Mouse (Mus musculus) forebrain, embryonic 10.5 days (tissue): ENCODE data around the gene Meis2. TPM values are rescaled to one million over a fixed set of nuclear protein-coding genes. Genes with fewer than 3 reads are reported as not detected.

Experiments used
- DNase-seq: peaks from one replicate; pipeline ENCODE4 v3.0.0-alpha.2; 2017; ENCODE audit warnings: low spot score; ENCODE audit errors: extremely low spot score
- H3K27ac ChIP-seq: fragments of 300-500 bp; sonication (generic); 2 replicates; pipeline ENCODE4 v1.5.1; 2016; ENCODE audit warnings: mild to moderate bottlenecking
- H3K27me3 ChIP-seq: fragments of 300-500 bp; sonication (generic); 2 replicates; pipeline ENCODE4 v1.6.1; 2016; ENCODE audit warnings: mild to moderate bottlenecking; ENCODE audit not compliant: poor library complexity, severe bottlenecking
- H3K36me3 ChIP-seq: fragments of 300-500 bp; sonication (generic); replicated peaks from 2 replicates; pipeline ENCODE4 v1.6.1; 2016; ENCODE audit warnings: mild to moderate bottlenecking, moderate library complexity
- H3K4me1 ChIP-seq: fragments of 300-500 bp; sonication (generic); 2 replicates; pipeline ENCODE4 v1.6.1; 2016
- H3K4me3 ChIP-seq: fragments of 300-500 bp; sonication (generic); 2 replicates; pipeline ENCODE4 v1.5.1; 2016; ENCODE audit warnings: mild to moderate bottlenecking, moderate library complexity
- H3K9me3 ChIP-seq: fragments of 300-500 bp; sonication (generic); 2 replicates; pipeline ENCODE4 v1.6.1; 2016; ENCODE audit warnings: mild to moderate bottlenecking, moderate library complexity
- WGBS: fragments of 180-500 bp; shearing (Covaris S2); methylation state at CpG from one replicate; pipeline ENCODE4 v1.1.7; 2016; 5-methylcytosine and 5-hydroxymethylcytosine counted together
- polyA plus RNA-seq: library from polyadenylated mRNA; unstranded; fragments of >200 nt; fragmentation: Nextera tagmentation; extraction: Ambion mirVana; gene quantifications from 2 replicates; pipeline ENCODE4 v1.2.1, GENCODE M21; 2016

Meis2 gene
- polyA plus RNA-seq, 1 experiment from 2014 or later: 32.5 TPM

DNA sequence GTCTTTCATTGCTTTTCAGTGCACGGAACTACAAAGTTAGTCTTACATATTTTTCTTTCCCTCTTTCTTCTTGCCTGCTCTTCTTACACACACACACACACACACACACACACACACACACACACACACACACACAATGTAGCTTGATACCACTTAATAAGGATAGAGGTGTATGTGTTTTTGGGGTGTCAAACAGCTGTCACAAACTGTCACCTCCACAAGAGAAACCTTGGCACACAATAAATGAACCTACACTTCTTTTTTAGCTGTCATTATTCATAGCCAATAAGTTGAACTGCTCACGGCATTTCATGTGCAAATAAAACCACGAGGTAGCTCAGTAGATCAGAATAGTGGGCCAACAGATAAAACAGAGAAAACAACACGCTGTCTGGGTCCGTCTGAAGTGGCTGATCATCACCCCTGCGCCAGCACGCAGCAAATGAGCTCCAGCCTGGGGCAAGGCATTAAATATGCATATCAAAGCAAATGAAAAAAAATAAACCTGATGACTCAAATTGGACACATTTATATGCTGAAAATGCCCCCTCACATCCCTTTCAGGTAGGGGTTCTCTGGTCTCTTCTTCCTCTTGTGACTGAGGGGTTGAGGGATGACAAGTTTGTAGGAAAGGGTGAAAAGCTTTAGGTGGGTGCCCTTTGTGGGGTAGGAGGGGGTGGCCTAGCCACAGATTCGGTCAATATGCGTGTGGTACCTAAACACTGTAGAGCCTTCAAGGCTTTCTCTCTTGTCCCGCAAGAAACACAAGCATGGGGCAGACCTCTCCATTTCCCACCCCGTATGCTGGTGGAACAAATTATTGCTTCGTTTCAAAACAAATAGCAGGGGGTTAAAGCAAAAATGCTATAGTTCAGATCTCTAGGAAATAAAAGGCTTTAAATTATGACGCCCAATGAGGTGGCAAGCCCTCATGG, 9.7 kb downstream of the Meis2 start:
- Histone ChIP-seq H3K9me3 (no peaks in the 10 kb centered on the region), H3K27me3 (peaks cover 58% of the 10 kb centered on the region), H3K4me3 (peak overlapping the region; percentile 6; the same call in 1 of the 2 replicates), H3K27ac (no peak overlapping the region), H3K4me1 (peaks cover 75% of the 10 kb centered on the region), H3K36me3 (peaks cover 42% of the 10 kb centered on the region)
- 77% methylated on average over 13 of the region's 13 CpGs for WGBS
- DNase-seq: no peak

DNA sequence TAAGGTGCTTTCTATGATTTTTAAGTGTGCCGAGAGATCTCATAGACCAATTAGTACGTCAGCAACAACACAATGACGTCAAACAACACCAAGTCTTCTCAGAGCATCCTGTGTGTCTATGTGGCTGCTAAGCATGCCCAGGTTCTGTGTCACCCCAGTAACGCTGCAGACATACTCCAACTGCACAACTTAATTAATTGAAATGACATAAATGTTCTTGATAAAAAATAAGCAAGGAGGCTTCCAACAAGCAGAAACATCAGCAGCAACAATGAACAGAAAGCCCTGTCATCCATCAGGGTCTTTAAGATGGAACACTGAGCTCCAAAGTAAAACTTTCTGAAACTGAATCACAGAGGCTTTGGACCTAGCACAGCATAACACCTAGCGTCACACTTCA, 11.7 kb downstream of the Meis2 start:
- peaks cover 38% of the 10 kb centered on the region for H3K27me3 ChIP-seq
- peaks cover 46% of the 10 kb centered on the region for H3K36me3 ChIP-seq
- H3K4me1 ChIP-seq: peaks cover 55% of the 10 kb centered on the region
- H3K27ac ChIP-seq: no peak overlapping the region
- 88% methylated on average over 5 of the region's 5 CpGs for whole genome bisulfite sequencing
- DNase-seq: no peak
- no peaks in the 10 kb centered on the region for H3K9me3 ChIP-seq
- H3K4me3 ChIP-seq: no peak overlapping the region

DNA sequence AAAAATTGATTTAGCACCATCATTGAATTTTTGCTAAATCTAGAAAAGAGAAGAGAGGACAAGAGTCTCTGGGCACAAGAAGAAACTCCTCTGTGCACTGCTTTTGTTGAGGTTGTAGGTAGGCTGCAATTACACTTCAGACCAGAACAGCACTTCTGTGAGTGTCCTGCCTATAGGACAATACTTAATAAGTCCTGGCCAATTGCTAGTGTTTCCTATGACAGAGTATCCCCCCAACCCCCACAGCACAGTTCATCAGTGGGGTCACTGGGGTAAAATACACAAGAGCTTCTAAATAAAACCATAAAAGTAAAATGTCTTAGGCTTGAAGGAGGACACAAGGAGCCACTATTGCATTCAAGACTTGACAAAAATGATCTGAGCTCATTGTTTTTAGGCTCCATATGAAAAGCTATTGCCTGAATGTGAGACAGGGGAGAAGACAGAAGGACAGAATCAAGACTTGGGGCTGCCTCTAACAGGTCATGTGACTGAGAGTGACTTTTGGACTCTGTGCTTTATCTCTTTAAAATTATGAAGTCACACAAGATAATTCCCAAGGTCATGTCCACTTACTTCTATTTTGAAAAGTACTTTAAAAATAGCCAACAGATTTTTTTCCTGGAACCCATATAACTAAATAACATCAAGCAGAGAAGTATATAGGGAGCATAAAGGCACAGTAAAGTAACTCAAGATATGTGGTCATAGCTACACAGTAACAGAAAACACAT, 12.8 kb downstream of the Meis2 start:
- H3K36me3 ChIP-seq: peaks cover 46% of the 10 kb centered on the region
- H3K4me1 ChIP-seq: peaks cover 46% of the 10 kb centered on the region
- H3K4me3 ChIP-seq: no peak overlapping the region
- DNase-seq: peak; percentile 9
- no peak overlapping the region for H3K27ac ChIP-seq
- H3K9me3 ChIP-seq: no peaks in the 10 kb centered on the region
- H3K27me3 ChIP-seq: peaks cover 27% of the 10 kb centered on the region

DNA sequence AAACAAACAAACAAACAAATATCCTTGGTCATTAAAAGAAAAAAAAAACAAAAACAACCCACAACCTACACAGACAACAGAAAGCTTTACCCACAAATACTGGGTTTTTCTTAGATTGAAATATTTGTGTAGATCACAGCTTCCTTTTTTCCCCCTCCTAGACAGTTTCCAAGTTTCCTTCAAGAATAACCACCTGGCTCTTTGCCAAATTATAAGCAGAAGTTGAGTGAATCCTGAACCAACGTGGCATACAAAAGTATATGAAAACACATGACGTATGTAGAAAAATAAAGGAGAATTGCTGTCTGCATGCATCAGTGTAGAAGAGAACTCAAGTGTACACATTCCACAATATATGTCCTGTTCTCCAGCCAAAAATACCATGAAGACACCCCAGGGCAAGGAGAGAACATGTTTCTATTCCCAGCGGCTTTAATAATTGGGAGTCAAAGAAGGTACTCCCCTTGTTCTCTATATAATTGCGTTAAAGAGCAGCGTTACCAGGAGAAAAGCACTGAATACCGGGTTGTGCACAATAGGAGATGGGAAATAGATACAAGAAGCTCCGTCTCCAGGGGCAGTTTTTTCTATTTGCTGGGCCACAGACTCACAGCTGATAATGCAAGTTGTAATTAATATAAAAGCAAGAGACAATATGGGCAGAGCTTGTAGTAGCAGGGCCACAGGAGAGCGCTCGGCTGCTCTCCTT, 13.6 kb downstream of the Meis2 start:
- no peaks in the 10 kb centered on the region for H3K9me3 ChIP-seq
- no peak for DNase-seq
- H3K4me3 ChIP-seq: no peak overlapping the region
- peaks cover 19% of the 10 kb centered on the region for H3K27me3 ChIP-seq
- H3K27ac ChIP-seq: no peak overlapping the region
- peaks cover 46% of the 10 kb centered on the region for H3K4me1 ChIP-seq
- H3K36me3 ChIP-seq: peaks cover 46% of the 10 kb centered on the region
- 66% methylated on average over 9 of the region's 9 CpGs for WGBS

DNA sequence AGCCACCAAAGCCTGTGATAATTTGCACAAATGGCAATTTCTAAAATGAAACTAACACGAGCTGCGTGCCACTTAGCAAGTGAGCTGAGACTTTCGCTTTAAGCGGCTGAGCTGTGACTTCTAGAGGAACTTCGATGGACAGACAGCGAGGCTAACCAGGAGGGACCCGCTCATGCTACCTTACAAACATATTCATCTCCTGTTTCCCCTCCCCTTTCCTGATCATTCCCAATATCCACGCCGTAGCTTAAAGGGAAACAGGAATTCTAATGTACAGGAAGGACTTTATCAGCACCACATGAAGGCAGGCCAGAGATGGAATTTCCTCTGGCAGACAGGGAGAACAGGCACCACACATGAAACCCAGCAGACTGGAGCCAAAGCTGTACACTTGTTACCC, 15.9 kb downstream of the Meis2 start:
- Histone ChIP-seq H3K27ac (no peak overlapping the region), H3K4me3 (no peak overlapping the region), H3K9me3 (no peaks in the 10 kb centered on the region), H3K27me3 (peaks cover 3% of the 10 kb centered on the region), H3K4me1 (peaks cover 53% of the 10 kb centered on the region), H3K36me3 (peaks cover 45% of the 10 kb centered on the region)
- DNase-seq: no peak
- 88% methylated on average over 9 of the region's 9 CpGs for WGBS

- no peak for DNase-seq
- Histone ChIP-seq H3K27me3 (no peaks in the 10 kb centered on the region; the same call in 1 of the 2 replicates), H3K36me3 (peaks cover 47% of the 10 kb centered on the region), H3K9me3 (no peaks in the 10 kb centered on the region), H3K4me3 (no peak overlapping the region), H3K27ac (no peak overlapping the region), H3K4me1 (peaks cover 52% of the 10 kb centered on the region)
- WGBS: 60% methylated on average over 8 of the region's 8 CpGs
These were observed 18.3 kb downstream of the Meis2 start for GRCm38 (mm10) chr2:116047365-116047764.

- Histone ChIP-seq H3K27me3 (no peaks in the 10 kb centered on the region), H3K36me3 (peaks cover 51% of the 10 kb centered on the region), H3K27ac (no peak overlapping the region), H3K9me3 (no peaks in the 10 kb centered on the region), H3K4me1 (peaks cover 56% of the 10 kb centered on the region), H3K4me3 (no peak overlapping the region)
- 79% methylated on average over 7 of the region's 7 CpGs for WGBS
- no peak for DNase-seq
These were observed 20.6 kb downstream of the Meis2 start for GRCm38 (mm10) chr2:116045048-116045447.

DNA sequence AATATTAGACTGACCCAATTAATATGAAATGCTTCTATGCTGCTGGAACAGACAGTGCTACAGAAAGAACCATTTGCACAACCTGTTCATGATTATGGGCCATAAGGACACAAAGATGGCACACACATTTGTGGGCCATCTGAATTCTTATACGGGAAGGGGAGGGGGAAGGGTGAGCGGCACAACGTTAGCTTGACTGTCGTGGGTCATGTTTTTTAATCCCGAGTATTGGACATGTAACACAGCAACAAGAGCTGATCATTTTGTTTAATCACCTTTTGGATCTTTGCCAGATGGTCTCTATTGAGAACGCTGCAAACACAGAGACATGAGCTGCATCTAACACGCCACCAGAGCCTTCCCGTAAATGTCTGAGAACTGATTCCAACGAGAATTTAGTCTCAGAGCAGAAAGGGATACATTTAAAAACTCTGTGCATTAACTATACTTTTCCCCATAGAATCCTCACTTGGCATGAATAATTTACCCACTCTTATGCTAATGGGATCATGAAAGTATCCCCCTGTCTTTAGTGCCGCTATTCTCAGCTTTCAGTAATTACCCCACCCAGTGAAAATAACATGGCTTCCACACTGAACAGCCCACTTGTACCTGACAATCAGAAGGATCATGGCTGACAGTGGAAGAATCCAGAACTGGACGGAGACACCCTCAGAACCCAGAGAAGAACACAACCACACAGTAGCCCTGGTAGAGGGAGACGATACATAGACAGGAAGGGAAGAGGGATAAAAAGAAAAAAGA, 22.5 kb downstream of the Meis2 start:
- H3K9me3 ChIP-seq: no peaks in the 10 kb centered on the region
- no peak for DNase-seq
- 83% methylated on average over 12 of the region's 12 CpGs for WGBS
- no peak overlapping the region for H3K27ac ChIP-seq
- H3K27me3 ChIP-seq: no peaks in the 10 kb centered on the region
- peaks cover 44% of the 10 kb centered on the region for H3K36me3 ChIP-seq
- H3K4me3 ChIP-seq: no peak overlapping the region
- peaks cover 56% of the 10 kb centered on the region for H3K4me1 ChIP-seq

- 85% methylated on average over 9 of the region's 9 CpGs for WGBS
- no peaks in the 10 kb centered on the region for H3K27me3 ChIP-seq
- no peak for DNase-seq
These were observed 23.2 kb downstream of the Meis2 start for GRCm38 (mm10) chr2:116042447-116042846.

GRCm38 (mm10) chr2:116041683-116042262, 23.9 kb downstream of the Meis2 start:
- H3K4me1 ChIP-seq: peaks cover 47% of the 10 kb centered on the region
- DNase-seq: no peak
- no peak overlapping the region for H3K4me3 ChIP-seq
- peaks cover 42% of the 10 kb centered on the region for H3K36me3 ChIP-seq
- H3K27ac ChIP-seq: no peak overlapping the region
- no peaks in the 10 kb centered on the region for H3K27me3 ChIP-seq
- 84% methylated on average over 9 of the region's 9 CpGs for WGBS
- H3K9me3 ChIP-seq: no peaks in the 10 kb centered on the region

More at GRCm38 (mm10) chr2:116042447-116042846, 23.2 kb downstream of the Meis2 start:
- peaks cover 44% of the 10 kb centered on the region for H3K36me3 ChIP-seq
- no peak overlapping the region for H3K27ac ChIP-seq
- H3K4me1 ChIP-seq: peaks cover 52% of the 10 kb centered on the region
- H3K4me3 ChIP-seq: no peak overlapping the region
- H3K9me3 ChIP-seq: no peaks in the 10 kb centered on the region

DNA sequence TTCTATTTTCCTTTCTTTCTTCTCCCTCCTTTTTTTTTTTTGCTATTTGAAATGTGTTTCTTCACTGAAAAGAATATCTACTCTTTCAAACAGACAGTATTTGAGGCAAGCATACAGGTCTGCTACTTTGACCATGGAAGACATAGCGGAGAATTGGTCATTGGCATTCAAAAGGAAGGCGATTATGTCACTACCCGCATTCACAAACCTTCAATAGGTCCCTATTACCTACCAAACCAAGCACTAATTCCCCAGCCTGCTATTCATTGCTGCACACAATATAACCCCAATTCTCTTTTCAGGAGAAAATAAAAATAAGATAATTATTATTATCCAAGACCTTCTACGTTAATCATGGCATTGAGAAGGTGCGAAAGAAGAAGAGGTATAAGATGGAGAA, 30.3 kb downstream of the Meis2 start:
- DNase-seq: no peak
- Histone ChIP-seq H3K27ac (no peak overlapping the region), H3K9me3 (no peaks in the 10 kb centered on the region), H3K36me3 (peaks cover 54% of the 10 kb centered on the region), H3K4me3 (no peak overlapping the region), H3K4me1 (peaks cover 30% of the 10 kb centered on the region), H3K27me3 (no peaks in the 10 kb centered on the region)
- 54% methylated on average over 5 of the region's 5 CpGs for whole genome bisulfite sequencing

DNA sequence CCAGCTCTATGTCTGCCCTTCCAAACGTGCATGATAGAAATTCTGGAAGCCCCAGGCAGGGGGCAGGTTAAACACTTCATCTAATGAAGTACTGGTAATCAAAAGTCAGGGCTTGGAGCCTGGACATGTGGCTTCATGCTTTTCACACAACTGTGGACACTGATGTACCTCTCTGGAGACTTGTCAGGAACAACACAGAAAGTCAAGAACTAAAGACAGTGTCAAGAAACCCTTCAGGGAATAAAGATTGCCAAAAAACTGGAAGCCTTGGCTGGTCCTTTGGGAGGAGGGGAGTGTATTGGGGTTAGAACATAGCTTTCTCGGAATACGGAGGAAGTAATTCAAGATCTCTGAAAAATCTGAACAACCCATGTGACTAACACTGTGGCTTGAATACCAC, 37.5 kb downstream of the Meis2 start:
- peaks cover 62% of the 10 kb centered on the region for H3K36me3 ChIP-seq
- H3K9me3 ChIP-seq: no peaks in the 10 kb centered on the region
- H3K27ac ChIP-seq: no peak overlapping the region
- no peak for DNase-seq
- H3K4me1 ChIP-seq: peaks cover 3% of the 10 kb centered on the region; the same call in 1 of the 2 replicates
- H3K27me3 ChIP-seq: no peaks in the 10 kb centered on the region
- H3K4me3 ChIP-seq: no peak overlapping the region
- 75% methylated on average over 3 of the region's 3 CpGs for WGBS
